Mouse (Mus musculus) midbrain, embryonic 14.5 days (tissue): ENCODE data around the gene Tyk2. TPM values are rescaled to one million over a fixed set of nuclear protein-coding genes. Genes with fewer than 3 reads are reported as not detected.
A peak's percentile ranks its signal among the peaks of the same experiment; 100 is the strongest.

ENCODE experiments used
- ATAC-seq: fragments of 200-750 bp; cut with Nextera tagmentation; 2 replicates; pipeline ENCODE4 v1.8.0; 2017; ENCODE audit warnings: moderate number of reproducible peaks, moderate library complexity; ENCODE audit not compliant: low FRiP score, low TSS enrichment
- DNase-seq: peaks from one replicate; pipeline ENCODE4 v3.0.0-alpha.2; 2015
- H3K27ac ChIP-seq: fragments of 300-500 bp; sonication (generic); replicated peaks from 2 replicates; pipeline ENCODE4 v1.5.1; 2014; ENCODE audit warnings: mild to moderate bottlenecking, low read depth, low read length, moderate library complexity
- H3K27me3 ChIP-seq: fragments of 300-500 bp; sonication (generic); 2 replicates; pipeline ENCODE4 v1.6.1; 2014; ENCODE audit warnings: low read length, control low read depth, mixed read lengths; ENCODE audit not compliant: control insufficient read depth, insufficient read depth
- H3K36me3 ChIP-seq: fragments of 300-500 bp; sonication (generic); 2 replicates; pipeline ENCODE4 v1.6.1; 2014; ENCODE audit warnings: low read length, control low read depth; ENCODE audit not compliant: control insufficient read depth, insufficient read depth
- H3K4me1 ChIP-seq: fragments of 300-500 bp; sonication (generic); 2 replicates; pipeline ENCODE4 v1.6.1; 2014; ENCODE audit warnings: mild to moderate bottlenecking, antibody characterized with exemption, low read length, control low read depth; ENCODE audit not compliant: control insufficient read depth, insufficient read depth
- H3K4me2 ChIP-seq: fragments of 300-500 bp; sonication (generic); 2 replicates; pipeline ENCODE4 v1.6.1; 2014; ENCODE audit warnings: mild to moderate bottlenecking, low read length, moderate library complexity
- H3K4me3 ChIP-seq: fragments of 300-500 bp; sonication (generic); replicated peaks from 2 replicates; pipeline ENCODE4 v1.5.1; 2014; ENCODE audit warnings: low read depth, low read length
- H3K9ac ChIP-seq: fragments of 300-500 bp; sonication (generic); replicated peaks from 2 replicates; pipeline ENCODE4 v1.6.1; 2014; ENCODE audit warnings: mild to moderate bottlenecking, low read length, moderate library complexity
- H3K9me3 ChIP-seq: fragments of 300-500 bp; sonication (generic); 2 replicates; pipeline ENCODE4 v1.6.1; 2016; ENCODE audit warnings: low read length, control low read depth, mixed read lengths; ENCODE audit not compliant: control insufficient read depth
- WGBS: fragments of 180-500 bp; shearing (Covaris S2); extraction: QIAGEN DNeasy Blood & Tissue Kit; methylation state at CpG from one replicate; pipeline ENCODE4 v1.1.7; 2014; 5-methylcytosine and 5-hydroxymethylcytosine counted together
- polyA plus RNA-seq: library from polyadenylated mRNA; unstranded; fragments of >200 nt; fragmentation: Nextera tagmentation; extraction: Ambion mirVana; gene quantifications from 2 replicates; pipeline ENCODE4 v1.2.1, GENCODE M21; 2014

The Tyk2 gene
- polyA plus RNA-seq, 1 experiment from 2014 or later, result 8.5 TPM

DNA sequence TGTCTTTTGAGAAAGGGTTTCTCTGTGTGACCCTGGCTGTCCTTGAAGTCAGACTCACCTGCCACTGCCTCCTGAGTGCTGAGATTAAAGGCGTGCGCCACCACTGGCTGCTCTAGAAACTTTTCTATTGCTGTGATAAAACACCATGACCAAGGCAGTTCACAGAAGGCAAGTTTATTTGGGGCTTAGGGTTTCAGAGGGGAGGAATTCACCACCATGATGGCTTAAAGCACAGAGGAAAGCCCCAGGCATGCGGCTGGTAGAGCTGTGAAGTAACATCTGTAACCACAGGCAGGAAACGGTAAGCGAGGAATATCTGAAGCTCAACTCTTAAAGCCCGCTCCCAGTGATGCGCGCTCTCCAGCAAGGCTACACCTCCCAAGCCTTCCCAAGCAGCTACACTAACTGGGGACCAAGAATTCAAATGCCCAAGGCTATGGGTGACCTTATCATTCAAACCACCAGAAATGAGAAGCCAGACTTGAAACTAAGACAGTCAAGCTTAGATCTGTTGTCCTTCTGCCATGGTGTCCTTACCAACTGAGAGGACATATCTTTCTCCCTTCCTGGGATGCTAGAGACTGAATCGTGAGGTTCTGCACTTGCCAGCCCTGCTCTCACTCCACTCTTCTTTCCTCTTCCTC, 2.1 kb upstream of the Tyk2 start:
- WGBS, result 87% methylated on average over 9 of the region's 9 CpGs
- DNase-seq, result no peak

DNA sequence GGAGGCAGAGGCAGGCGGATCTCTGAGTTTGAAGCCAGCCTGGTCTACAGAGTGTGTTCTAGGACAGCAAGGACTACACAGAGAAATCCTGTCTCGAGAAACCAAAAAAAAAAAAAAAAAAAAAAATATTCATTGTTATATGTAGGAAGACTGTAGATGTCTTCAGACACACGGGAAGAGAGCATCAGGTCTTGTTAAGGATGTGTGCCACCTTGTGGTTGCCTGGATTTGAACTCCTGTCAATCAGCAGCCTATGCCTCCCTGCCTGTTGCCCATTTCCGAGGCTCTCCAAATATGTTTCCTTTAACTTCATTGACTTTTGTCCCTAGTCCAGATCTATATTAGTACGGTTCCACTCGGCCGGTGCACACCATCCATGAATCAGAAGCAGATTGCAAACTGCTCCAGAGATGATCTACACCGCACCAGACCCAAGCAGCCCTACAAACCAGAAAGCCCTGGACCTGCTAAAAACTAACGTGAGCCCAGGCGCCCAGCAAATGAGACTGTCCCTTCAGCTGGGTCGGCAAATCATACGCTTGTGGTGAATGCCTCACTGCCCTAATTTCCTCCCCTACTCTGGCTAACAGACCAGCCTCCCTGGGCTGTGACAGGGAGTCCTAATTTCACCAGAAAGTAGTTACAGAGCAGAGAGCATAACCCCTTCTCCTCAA, 1.2 kb upstream of the Tyk2 start:
- Histone ChIP-seq H3K9me3 (no peaks in the 10 kb centered on the region), H3K9ac (no peak overlapping the region), H3K36me3 (0 out of 2 replicates have a peak, but pooled peaks cover 7% of the 10 kb centered on the region), H3K4me2 (no peak overlapping the region), H3K27ac (no peak overlapping the region), H3K4me1 (peaks cover 5% of the 10 kb centered on the region; the same call in 1 of the 2 replicates), H3K4me3 (no peak overlapping the region), H3K27me3 (no peaks in the 10 kb centered on the region)
- WGBS, result 87% methylated on average over 12 of the region's 12 CpGs
- DNase-seq (peak; percentile 20), ATAC-seq (no peak)

More for the DNA sequence above, 2.1 kb upstream of the Tyk2 start:
- Histone ChIP-seq H3K4me3 (no peak overlapping the region), H3K4me2 (no peak overlapping the region), H3K9me3 (no peaks in the 10 kb centered on the region), H3K27ac (no peak overlapping the region), H3K36me3 (peaks cover 6% of the 10 kb centered on the region; the same call in 1 of the 2 replicates), H3K4me1 (peaks cover 5% of the 10 kb centered on the region; the same call in 1 of the 2 replicates), H3K27me3 (no peaks in the 10 kb centered on the region), H3K9ac (no peak overlapping the region)
- no peak for ATAC-seq

DNA sequence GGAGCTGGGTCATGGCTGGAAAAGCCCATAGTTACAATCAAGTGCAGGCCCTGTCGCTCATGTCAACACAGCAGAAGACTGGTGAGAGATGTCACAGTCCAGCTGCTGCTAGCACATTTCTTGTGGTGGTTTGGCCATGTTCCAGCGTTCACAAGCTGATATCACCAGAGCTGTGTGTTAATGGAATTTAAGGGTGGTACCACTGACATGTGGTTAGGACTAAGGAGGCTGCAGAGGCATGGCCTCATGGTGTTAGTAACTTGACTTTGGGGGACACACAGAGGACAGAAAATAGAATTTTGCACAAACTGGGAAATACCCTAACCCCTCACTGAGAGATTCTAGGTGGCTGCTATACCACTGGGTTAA, 4.8 kb downstream of the Tyk2 start:
- Histone ChIP-seq H3K4me2 (no peak overlapping the region), H3K27me3 (no peaks in the 10 kb centered on the region), H3K9ac (no peak overlapping the region), H3K36me3 (peaks cover 52% of the 10 kb centered on the region), H3K27ac (no peak overlapping the region), H3K4me1 (peaks cover 5% of the 10 kb centered on the region; the same call in 1 of the 2 replicates), H3K9me3 (no peaks in the 10 kb centered on the region), H3K4me3 (no peak overlapping the region)
- ATAC-seq, result no peak
- DNase-seq, result no peak
- WGBS, result 92% methylated on average over 2 of the region's 2 CpGs

DNA sequence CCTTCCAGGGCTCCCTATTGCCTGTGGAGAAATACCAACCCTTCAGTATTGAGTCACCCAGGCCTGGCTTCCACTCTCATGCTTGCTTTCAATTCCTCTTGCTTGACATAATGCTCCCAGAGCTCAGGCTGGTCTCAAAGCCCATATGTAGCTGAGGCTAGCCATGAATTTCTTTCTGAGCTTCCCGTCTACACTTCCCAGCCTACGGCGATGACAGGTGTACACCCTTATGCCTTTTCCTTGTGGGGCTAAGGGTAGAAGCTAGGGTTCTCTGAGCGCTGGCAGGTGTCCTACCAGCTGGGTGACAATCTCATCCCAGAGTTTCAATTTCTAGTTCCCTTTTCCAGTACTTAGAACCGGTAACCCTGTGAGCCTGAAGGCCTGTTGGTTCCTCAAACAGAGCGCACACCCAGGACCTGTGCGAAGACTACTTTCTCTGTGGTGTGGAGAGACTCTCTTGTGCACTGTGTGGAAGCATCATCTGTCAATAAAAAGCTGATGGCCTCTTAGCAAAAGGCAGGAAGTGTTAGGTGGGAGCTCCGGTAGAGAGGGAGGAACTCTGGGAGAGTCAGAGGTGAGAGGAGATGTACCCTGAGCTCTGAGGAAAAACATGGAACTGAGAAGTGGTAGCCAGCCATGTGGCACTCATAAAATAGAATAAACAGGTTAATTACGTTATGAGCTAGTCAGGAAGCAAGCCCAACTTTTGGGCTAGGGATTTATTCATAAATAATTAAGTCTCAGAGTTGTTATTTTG, 5.4 kb downstream of the Tyk2 start:
- no peak for ATAC-seq
- no peak for DNase-seq
- H3K9ac ChIP-seq, result no peak overlapping the region
- peaks cover 58% of the 10 kb centered on the region for H3K36me3 ChIP-seq
- H3K4me3 ChIP-seq, result no peak overlapping the region
- H3K4me2 ChIP-seq, result no peak overlapping the region
- H3K27me3 ChIP-seq, result no peaks in the 10 kb centered on the region
- no peaks in the 10 kb centered on the region for H3K9me3 ChIP-seq
- no peak overlapping the region for H3K27ac ChIP-seq
- WGBS, result 93% methylated on average over 9 of the region's 9 CpGs
- H3K4me1 ChIP-seq, result peaks cover 5% of the 10 kb centered on the region; the same call in 1 of the 2 replicates

DNA sequence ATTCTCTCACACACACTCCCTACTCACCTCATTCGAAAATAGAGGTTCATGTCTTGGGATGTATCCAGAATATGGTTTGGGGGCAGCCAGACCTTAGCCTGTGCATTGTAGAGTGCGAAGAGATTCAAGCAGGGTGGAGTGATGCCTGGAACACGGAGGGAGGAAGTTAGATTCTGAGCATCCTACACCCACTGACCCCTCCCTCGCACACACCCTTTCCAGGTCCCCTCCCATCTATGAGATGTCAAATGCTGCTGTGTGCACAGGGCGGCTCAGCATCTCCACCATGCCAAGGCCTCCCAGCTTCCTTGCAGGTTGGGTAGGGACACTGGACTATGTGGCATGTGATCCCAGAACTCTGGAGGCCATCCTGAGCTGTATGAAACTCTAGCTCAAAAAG, 6.2 kb downstream of the Tyk2 start:
- Histone ChIP-seq H3K4me1 (no peaks in the 10 kb centered on the region), H3K36me3 (peaks cover 66% of the 10 kb centered on the region), H3K4me3 (no peak overlapping the region), H3K9me3 (no peaks in the 10 kb centered on the region), H3K27me3 (no peaks in the 10 kb centered on the region), H3K9ac (no peak overlapping the region), H3K4me2 (no peak overlapping the region), H3K27ac (no peak overlapping the region)
- ATAC-seq, result no peak
- WGBS, result 80% methylated on average over 5 of the region's 5 CpGs
- DNase-seq, result no peak

GRCm38 (mm10) chr9:21121483-21121882, 9.6 kb downstream of the Tyk2 start:
- DNase-seq (no peak), ATAC-seq (no peak)
- no peaks in the 10 kb centered on the region for H3K27me3 ChIP-seq
- H3K4me1 ChIP-seq, result no peaks in the 10 kb centered on the region
- H3K4me2 ChIP-seq, result no peak overlapping the region
- peaks cover 55% of the 10 kb centered on the region for H3K36me3 ChIP-seq
- no peak overlapping the region for H3K27ac ChIP-seq
- 93% methylated on average over 16 of the region's 16 CpGs for WGBS
- no peak overlapping the region for H3K4me3 ChIP-seq
- no peak overlapping the region for H3K9ac ChIP-seq
- no peaks in the 10 kb centered on the region for H3K9me3 ChIP-seq

DNA sequence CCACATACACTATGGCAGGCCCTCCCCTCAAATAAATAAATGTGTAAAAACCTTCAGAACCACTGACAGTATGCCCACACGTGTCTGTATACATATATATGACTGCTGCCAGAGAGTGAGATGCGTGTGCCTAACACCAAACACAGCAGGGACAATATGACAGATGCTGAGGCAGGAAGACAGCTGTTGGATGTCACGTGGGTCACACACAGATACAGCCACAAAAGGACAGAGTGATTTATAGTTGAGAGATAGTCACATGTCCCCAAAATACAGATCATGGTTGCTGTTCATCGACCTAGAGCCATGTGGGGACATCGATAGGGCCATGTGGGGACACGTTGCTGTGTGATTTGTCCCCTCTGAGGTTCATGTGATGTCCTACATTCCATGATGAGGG, 14.0 kb downstream of the Tyk2 start:
- H3K36me3 ChIP-seq, result peaks cover 22% of the 10 kb centered on the region
- H3K9ac ChIP-seq, result no peak overlapping the region
- no peak overlapping the region for H3K4me3 ChIP-seq
- ATAC-seq, result no peak
- no peak overlapping the region for H3K4me2 ChIP-seq
- H3K27me3 ChIP-seq, result no peaks in the 10 kb centered on the region
- 88% methylated on average over 6 of the region's 6 CpGs for WGBS
- no peak overlapping the region for H3K27ac ChIP-seq
- DNase-seq, result no peak
- no peaks in the 10 kb centered on the region for H3K9me3 ChIP-seq
- H3K4me1 ChIP-seq, result no peaks in the 10 kb centered on the region

- no peaks in the 10 kb centered on the region for H3K27me3 ChIP-seq
- DNase-seq (no peak), ATAC-seq (no peak)
- no peak overlapping the region for H3K4me3 ChIP-seq
- no peak overlapping the region for H3K9ac ChIP-seq
- H3K9me3 ChIP-seq, result no peaks in the 10 kb centered on the region
- 94% methylated on average over 8 of the region's 8 CpGs for WGBS
- no peak overlapping the region for H3K27ac ChIP-seq
- peaks cover 7% of the 10 kb centered on the region for H3K36me3 ChIP-seq
- no peak overlapping the region for H3K4me2 ChIP-seq
- no peaks in the 10 kb centered on the region for H3K4me1 ChIP-seq
Observed at GRCm38 (mm10) chr9:21115105-21115504, 15.9 kb downstream of the Tyk2 start.
